12 mouse cellular contexts compared by ENCODE assay signal in genomic region chr4:47303340-47303998, GRCm38 (mm10). TPM values are rescaled to one million over a fixed set of nuclear protein-coding genes. Genes with fewer than 3 reads are reported as not detected.
DNase-seq lines count a peak whose midpoint lies in the region; ATAC-seq and TF ChIP-seq lines count a peak whose summit lies in the region.
"Had no signal": no experiment of that assay in that cellular context is flagged by ENCODE, and none has a peak within 500 bp of the region (broad histone marks: within the 10 kb centered on the region; RNA-seq: fewer than 3 reads in every experiment).

No protein-coding gene starts in this region.

- H3K4me3 ChIP-seq in lung, adult 2 months (replicated peaks; ENCODE audit: extremely low read depth, low read depth, low read length) = no peak overlapping the region
- no peak overlapping the region for H3K4me3 ChIP-seq in stomach, embryonic 16.5 days (replicated peaks; ENCODE audit: low read length)
- no peak overlapping the region for H3K4me3 ChIP-seq in hindbrain, postnatal 0 days (ENCODE audit: low read length)
- H3K4me3 ChIP-seq: hindbrain, embryonic 15.5 days; midbrain, embryonic 10.5 days had no signal

- H3K36me3 ChIP-seq in stomach, embryonic 16.5 days (ENCODE audit: control insufficient read depth, insufficient read depth, low read length) = 0 out of 2 replicates have a peak, but pooled peaks cover 3% of the 10 kb centered on the region
- H3K36me3 ChIP-seq in hindbrain, postnatal 0 days (ENCODE audit: insufficient read depth, low read length) = no peaks in the 10 kb centered on the region
- H3K36me3 ChIP-seq: hindbrain, embryonic 15.5 days; midbrain, embryonic 10.5 days had no signal

- 0 out of 2 replicates have a peak overlapping the region, but pooled peaks have one; percentile 25 for H3K27ac ChIP-seq in stomach, embryonic 16.5 days (ENCODE audit: low read length)
- H3K27ac ChIP-seq in hindbrain, postnatal 0 days = no peak overlapping the region
- H3K27ac ChIP-seq: hindbrain, embryonic 15.5 days; midbrain, embryonic 10.5 days had no signal

- no peak for TF ChIP-seq CTCF in lung, adult 2 months (IDR thresholded peaks at IDR 0.05; ENCODE audit: insufficient read depth, low read length)
- TF ChIP-seq CTCF in hindbrain, postnatal 0 days (IDR thresholded peaks at IDR 0.05; ENCODE audit: low read depth) = no peak

- TF ChIP-seq POLR2A in lung, adult 2 months (IDR thresholded peaks at IDR 0.05; ENCODE audit: borderline replicate concordance, extremely low read depth, low read depth, low read length) = no peak

- WGBS in lung, adult 2 months = 63% methylated on average over 5 of the region's 5 CpGs
- 57% methylated on average over 5 of the region's 5 CpGs for WGBS in stomach, embryonic 16.5 days
- 77% methylated on average over 5 of the region's 5 CpGs for WGBS in hindbrain, postnatal 0 days

- peaks cover 8% of the 10 kb centered on the region; the same call in 1 of the 2 replicates for H3K9me3 ChIP-seq in stomach, embryonic 16.5 days (replicated peaks; ENCODE audit: control insufficient read depth, low read length)
- H3K9me3 ChIP-seq in hindbrain, postnatal 0 days (ENCODE audit: low read length) = 0 out of 2 replicates have a peak, but pooled peaks cover 2% of the 10 kb centered on the region
- H3K9me3 ChIP-seq: hindbrain, embryonic 15.5 days had no signal

- ATAC-seq in inflammation-experienced regulatory T-cells, adult 6 months = peak; percentile 93
- ATAC-seq in stomach, embryonic 16.5 days (ENCODE audit: insufficient read depth, low FRiP score) = no peak; the same call in 1 of the 2 replicates
- ATAC-seq in hindbrain, postnatal 0 days = no peak

- no peak overlapping the region for H3K9ac ChIP-seq in stomach, embryonic 16.5 days (ENCODE audit: low read length)
- no peak overlapping the region for H3K9ac ChIP-seq in hindbrain, postnatal 0 days (replicated peaks; ENCODE audit: low read length)
- H3K9ac ChIP-seq: hindbrain, embryonic 15.5 days had no signal

- peak; percentile 53 for DNase-seq in lung, postnatal 36 days
- no peak for DNase-seq in lung, adult 2 months
- peak; percentile 74 for DNase-seq in MN1 (ENCODE audit: low spot score)
- no peak for DNase-seq in cerebellum, postnatal 10 days
- no peak for DNase-seq in kidney, postnatal 25 days
- DNase-seq in hindbrain, postnatal 0 days (ENCODE audit: low spot score) = no peak
- DNase-seq: cerebellum, adult 11-12 months; gastrocnemius, postnatal 25 days had no signal

- H3K4me2 ChIP-seq in stomach, embryonic 16.5 days (ENCODE audit: low read depth, low read length) = no peak overlapping the region
- no peak overlapping the region for H3K4me2 ChIP-seq in hindbrain, postnatal 0 days (ENCODE audit: low read depth, low read length)
- H3K4me2 ChIP-seq: hindbrain, embryonic 15.5 days had no signal

- no peaks in the 10 kb centered on the region for H3K27me3 ChIP-seq in stomach, embryonic 16.5 days (ENCODE audit: control insufficient read depth, insufficient read depth, low read length)
- no peaks in the 10 kb centered on the region for H3K27me3 ChIP-seq in hindbrain, postnatal 0 days (ENCODE audit: insufficient read depth, low read length)
- H3K27me3 ChIP-seq: hindbrain, embryonic 15.5 days had no signal

- H3K4me1 ChIP-seq in lung, adult 2 months (ENCODE audit: control insufficient read depth, insufficient read depth, low read length) = no peaks in the 10 kb centered on the region
- no peaks in the 10 kb centered on the region for H3K4me1 ChIP-seq in stomach, embryonic 16.5 days (ENCODE audit: control insufficient read depth, insufficient read depth, low read length)
- H3K4me1 ChIP-seq in hindbrain, postnatal 0 days (ENCODE audit: insufficient read depth, low read length) = no peaks in the 10 kb centered on the region
- H3K4me1 ChIP-seq: hindbrain, embryonic 15.5 days; midbrain, embryonic 10.5 days had no signal

RNA-seq across cellular contexts. Expression of gene Tgfbr1, which starts 49.6 kb away (rescaled TPM):
- polyA plus RNA-seq in lung, adult 2 months (2012; rRNA removed) = 6.2 and 9.9 TPM in 2 replicates
- 10 to 100 TPM; 15.9 to 38.6 (median 37.9) TPM for polyA plus RNA-seq in inflammation-experienced regulatory T-cells, adult 6 months (2017; shearing (Covaris generic))
- polyA plus RNA-seq in stomach, embryonic 16.5 days (2015; fragmentation: Nextera tagmentation; extraction: Ambion mirVana) = 29.8 and 30.5 TPM in 2 replicates
- 24.7 and 33.1 TPM in 2 replicates for total RNA-seq in hindbrain, postnatal 0 days (2014; rRNA removed)
- 13.0 and 14.0 TPM in 2 replicates for polyA plus RNA-seq in hindbrain, postnatal 0 days (2015; fragmentation: Nextera tagmentation; extraction: Ambion mirVana)

Comparison
In these comparisons a context has a peak if more than half of its experiments do, and no peak if none do; other contexts are left out.
1. DNase-seq: peak in lung, postnatal 36 days (single experiment) and MN1 (single experiment); none in lung, adult 2 months (single experiment), cerebellum, postnatal 10 days (0 of 2), kidney, postnatal 25 days (0 of 2) and hindbrain, postnatal 0 days (single experiment).